Mouse (Mus musculus) heart, embryonic 13.5 days (tissue): ENCODE results near the gene Hist1h3f. TPM values are rescaled to one million over a fixed set of nuclear protein-coding genes. Genes with fewer than 3 reads are reported as not detected.
"Not testable (repeated sequence)": the region's sequence is repeated elsewhere in the genome, so short reads cannot be mapped to it uniquely, and the experiment has no call there.

ENCODE experiments used
- ATAC-seq: fragments of 200-750 bp; cut with Nextera tagmentation; 2 replicates; pipeline ENCODE4 v1.8.0; 2017; ENCODE audit warnings: moderate TSS enrichment; ENCODE audit not compliant: insufficient number of reproducible peaks, low FRiP score, low TSS enrichment; ENCODE audit errors: extremely low read depth
- H3K27ac ChIP-seq: fragments of 300-500 bp; sonication (generic); replicated peaks from 2 replicates; pipeline ENCODE4 v1.5.1; 2015; ENCODE audit warnings: moderate library complexity, mild to moderate bottlenecking, inconsistent platforms
- H3K27me3 ChIP-seq: fragments of 300-500 bp; sonication (generic); replicated peaks from 2 replicates; pipeline ENCODE4 v1.6.1; 2015; ENCODE audit warnings: mild to moderate bottlenecking, inconsistent platforms
- H3K36me3 ChIP-seq: fragments of 300-500 bp; sonication (generic); 2 replicates; pipeline ENCODE4 v1.6.1; 2015; ENCODE audit warnings: mild to moderate bottlenecking, inconsistent platforms
- H3K4me1 ChIP-seq: fragments of 300-500 bp; sonication (generic); 2 replicates; pipeline ENCODE4 v1.6.1; 2015; ENCODE audit warnings: inconsistent platforms
- H3K4me2 ChIP-seq: fragments of 300-500 bp; sonication (generic); 2 replicates; pipeline ENCODE4 v1.6.1; 2015; ENCODE audit warnings: inconsistent platforms, mild to moderate bottlenecking, moderate library complexity
- H3K4me3 ChIP-seq: fragments of 300-500 bp; sonication (generic); 2 replicates; pipeline ENCODE4 v1.5.1; 2015; ENCODE audit warnings: moderate library complexity, mild to moderate bottlenecking, inconsistent platforms
- H3K9ac ChIP-seq: fragments of 300-500 bp; sonication (generic); 2 replicates; pipeline ENCODE4 v1.6.1; 2015; ENCODE audit warnings: inconsistent platforms, mild to moderate bottlenecking, moderate library complexity
- H3K9me3 ChIP-seq: fragments of 300-500 bp; sonication (generic); 2 replicates; pipeline ENCODE4 v1.6.1; 2016; ENCODE audit warnings: inconsistent platforms
- WGBS: fragments of 180-500 bp; shearing (Covaris S2); methylation state at CpG from one replicate; pipeline ENCODE4 v1.1.7; 2015; ENCODE audit warnings: mixed read lengths; 5-methylcytosine and 5-hydroxymethylcytosine counted together
- polyA plus RNA-seq: library from polyadenylated mRNA; unstranded; fragments of >200 nt; fragmentation: Nextera tagmentation; extraction: Ambion mirVana; gene quantifications from 2 replicates; pipeline ENCODE4 v1.2.1, GENCODE M21; 2015

Gene Hist1h3f
- polyA plus RNA-seq, 1 experiment from 2014 or later = 0.48 TPM

- Histone ChIP-seq H3K36me3 (no peaks in the 10 kb centered on the region), H3K4me3 (peak overlapping the region; percentile 69), H3K9ac (peak overlapping the region; percentile 96), H3K27me3 (no peaks in the 10 kb centered on the region), H3K4me1 (peaks cover 26% of the 10 kb centered on the region), H3K9me3 (no peaks in the 10 kb centered on the region), H3K4me2 (peak overlapping the region; percentile 99), H3K27ac (peak overlapping the region; percentile 98)
- ATAC-seq = peak; percentile 66
- WGBS = under 1% methylated on average over 18 of the region's 18 CpGs
These were observed 12.1 kb downstream of the Hist1h3f start for GRCm38 (mm10) chr13:23555839-23556416.

GRCm38 (mm10) chr13:23556906-23557305 is 13.1 kb downstream of the Hist1h3f start:
- H3K36me3 ChIP-seq = no peaks in the 10 kb centered on the region
- peak overlapping the region; percentile 45; the same call in 1 of the 2 replicates for H3K9ac ChIP-seq
- H3K27me3 ChIP-seq = no peaks in the 10 kb centered on the region
- ATAC-seq = no peak
- peaks cover 24% of the 10 kb centered on the region for H3K4me1 ChIP-seq
- peak overlapping the region; percentile 59 for H3K27ac ChIP-seq
- H3K4me3 ChIP-seq = no peak overlapping the region
- H3K4me2 ChIP-seq = peak overlapping the region; percentile 99
- WGBS = 55% methylated on average over 3 of the region's 3 CpGs
- H3K9me3 ChIP-seq = no peaks in the 10 kb centered on the region

DNA sequence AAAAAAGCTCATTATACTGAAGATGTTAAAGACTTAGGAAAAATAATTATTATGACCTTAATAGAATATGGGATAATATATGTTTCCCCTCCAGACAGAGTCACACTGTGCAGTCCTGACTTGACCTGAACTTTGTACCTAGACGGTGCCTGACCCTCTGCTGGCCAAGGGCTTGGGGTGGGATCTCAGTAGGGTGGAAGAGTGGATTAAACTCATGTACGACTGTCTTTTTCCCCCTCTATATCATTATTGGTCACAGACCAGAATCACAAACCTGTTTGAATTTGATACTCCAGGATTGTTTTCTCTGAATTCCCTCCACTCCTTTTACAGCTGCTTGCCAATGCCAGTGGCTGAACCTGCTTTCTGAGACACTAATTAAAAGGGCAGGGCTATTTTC is 16.8 kb downstream of the Hist1h3f start:
- H3K9ac ChIP-seq, H3K4me3 ChIP-seq: not testable (repeated sequence)
- peak overlapping the region; percentile 42 for H3K4me2 ChIP-seq

DNA sequence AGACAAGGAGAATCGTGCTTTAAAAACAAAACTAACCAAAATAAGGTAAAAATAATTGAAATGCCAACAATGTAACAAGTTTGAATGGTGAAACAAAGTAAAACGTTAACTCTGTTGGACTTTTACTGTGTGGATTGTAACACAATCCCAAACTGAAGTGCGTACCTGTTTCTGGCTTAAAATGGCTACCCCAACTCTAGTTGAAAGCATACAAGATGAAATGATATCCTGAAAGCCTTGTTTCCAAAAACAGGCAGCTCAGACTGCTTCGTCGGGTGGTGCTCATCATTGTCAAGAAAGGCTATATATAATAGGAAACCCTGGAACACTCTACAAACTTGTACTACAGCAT is 17.7 kb downstream of the Hist1h3f start:
- WGBS = 0% methylated on average over 2 of the region's 5 CpGs
- H3K4me2 ChIP-seq = peak overlapping the region; percentile 78
- H3K9ac ChIP-seq = peak overlapping the region; percentile 80
- H3K36me3 ChIP-seq, H3K9me3 ChIP-seq, H3K4me1 ChIP-seq, H3K27me3 ChIP-seq, ATAC-seq: not testable (repeated sequence)
- peak overlapping the region; percentile 53 for H3K4me3 ChIP-seq
- H3K27ac ChIP-seq = peak overlapping the region; percentile 94

More for the DNA sequence above, 16.8 kb downstream of the Hist1h3f start:
- 26% methylated on average over 2 of the region's 2 CpGs for WGBS
- H3K27me3 ChIP-seq, H3K9me3 ChIP-seq, ATAC-seq, H3K36me3 ChIP-seq, H3K4me1 ChIP-seq: not testable (repeated sequence)
- H3K27ac ChIP-seq = peak overlapping the region; percentile 42; the same call in 1 of the 2 replicates

GRCm38 (mm10) chr13:23561883-23562659 is 18.2 kb downstream of the Hist1h3f start, which contains the start of gene Hist1h3e:
Gene Hist1h3e, minus strand, starts transcription at chr13:23562369.
- under 1% methylated on average over 55 of the region's 67 CpGs for WGBS
- ATAC-seq = peak; percentile 77; the same call in 1 of the 2 replicates
- not testable (repeated sequence) for H3K27me3 ChIP-seq, H3K36me3 ChIP-seq, H3K4me1 ChIP-seq, H3K9me3 ChIP-seq
- Histone ChIP-seq H3K4me3 (peak within 1 kb of the TSS; percentile 53), H3K4me2 (peak within 1 kb of the TSS; percentile 78), H3K9ac (peak within 1 kb of the TSS; percentile 80), H3K27ac (peak within 1 kb of the TSS; percentile 94)

DNA sequence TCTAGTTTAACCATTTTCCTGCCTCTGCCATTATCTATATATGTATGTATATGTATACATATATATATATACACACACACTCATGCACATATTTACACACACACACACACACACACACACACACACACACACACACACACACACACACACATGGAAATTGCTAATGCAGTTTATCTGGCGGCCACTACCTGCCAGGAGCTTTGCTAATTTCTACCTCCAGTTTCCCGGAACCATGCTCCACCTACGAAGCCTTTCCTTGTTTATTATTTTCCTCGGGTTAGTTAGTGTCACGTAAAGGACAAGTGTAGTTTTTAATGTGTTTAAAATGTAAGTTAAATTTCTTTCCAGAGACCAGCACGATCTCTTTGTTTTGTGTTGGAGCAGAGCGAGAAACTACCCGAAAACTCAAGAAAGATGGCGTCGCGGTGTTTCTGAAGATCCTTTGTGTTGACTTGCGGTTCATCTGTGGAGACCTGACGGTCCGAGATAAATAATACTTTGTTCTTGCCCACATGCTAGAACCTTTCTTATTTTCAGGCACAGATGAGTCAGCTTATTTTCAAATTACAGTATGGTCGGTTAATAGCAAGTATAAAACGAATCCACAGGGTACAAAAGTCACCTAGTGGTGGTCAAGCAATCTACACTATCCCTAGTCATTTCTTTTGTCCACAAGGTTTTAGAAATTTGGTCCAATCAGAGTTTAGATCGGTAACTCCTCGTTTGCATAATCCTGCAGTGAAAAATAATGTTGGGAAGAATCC is 19.0 kb downstream of the Hist1h3f start:
- Histone ChIP-seq H3K4me3 (peak overlapping the region; percentile 53), H3K4me1 (peaks cover 3% of the 10 kb centered on the region; the same call in 1 of the 2 replicates), H3K9me3 (no peaks in the 10 kb centered on the region), H3K9ac (peak overlapping the region; percentile 77), H3K4me2 (peak overlapping the region; percentile 78), H3K27me3 (no peaks in the 10 kb centered on the region), H3K36me3 (no peaks in the 10 kb centered on the region), H3K27ac (peak overlapping the region; percentile 94)
- 3% methylated on average over 18 of the region's 18 CpGs for WGBS
- ATAC-seq = no peak

GRCm38 (mm10) chr13:23564482-23564881 is 20.6 kb downstream of the Hist1h3f start:
- no peak overlapping the region for H3K27ac ChIP-seq
- WGBS = 82% methylated on average over 2 of the region's 2 CpGs
- H3K9me3 ChIP-seq = no peaks in the 10 kb centered on the region
- ATAC-seq = no peak
- H3K4me2 ChIP-seq = no peak overlapping the region
- H3K27me3 ChIP-seq = no peaks in the 10 kb centered on the region
- H3K9ac ChIP-seq = no peak overlapping the region
- peaks cover 4% of the 10 kb centered on the region; the same call in 1 of the 2 replicates for H3K4me1 ChIP-seq
- no peaks in the 10 kb centered on the region for H3K36me3 ChIP-seq
- no peak overlapping the region for H3K4me3 ChIP-seq

- Histone ChIP-seq H3K4me3 (peak overlapping the region; percentile 57), H3K4me1 (peaks cover 29% of the 10 kb centered on the region), H3K27ac (peak overlapping the region; percentile 96), H3K9ac (peak overlapping the region; percentile 80), H3K4me2 (peak overlapping the region; percentile 80)
- H3K27me3 ChIP-seq, H3K9me3 ChIP-seq, ATAC-seq, H3K36me3 ChIP-seq: not testable (repeated sequence)
- WGBS = 3% methylated on average over 25 of the region's 41 CpGs
These were observed 26.6 kb downstream of the Hist1h3f start for GRCm38 (mm10) chr13:23570261-23571021.

DNA sequence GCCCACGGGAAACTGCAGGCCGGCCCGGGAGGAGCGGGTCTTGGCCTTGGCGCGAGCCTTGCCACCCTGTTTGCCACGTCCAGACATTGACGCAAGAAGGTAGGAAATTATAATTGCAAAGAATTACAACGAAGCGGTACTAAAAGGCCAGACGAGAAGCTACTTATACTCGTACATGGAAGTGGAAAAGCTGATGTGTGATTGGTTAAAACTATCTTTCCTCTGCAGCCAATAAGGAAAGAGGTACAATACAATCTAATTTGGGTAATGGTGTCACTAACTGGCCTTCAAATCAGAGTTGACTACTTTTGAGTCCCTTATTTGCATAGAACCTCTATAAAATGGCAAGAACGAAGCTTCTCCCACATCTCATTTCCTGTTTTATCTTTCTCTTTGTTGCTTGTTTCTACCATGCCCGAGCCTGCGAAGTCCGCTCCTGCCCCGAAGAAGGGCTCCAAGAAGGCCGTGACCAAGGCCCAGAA is 27.2 kb downstream of the Hist1h3f start, which contains the start of the genes Hist1h2ae and Hist1h2bg:
Gene Hist1h2ae, minus strand, starts transcription at position 199 of the 482 bp plus-strand sequence.
Gene Hist1h2bg, plus strand, starts transcription at position 375 of the 482 bp plus-strand sequence.
- Histone ChIP-seq H3K27ac (peak within 1 kb of the TSS; percentile 96), H3K4me2 (peak within 1 kb of the TSS; percentile 80), H3K9ac (peak within 1 kb of the TSS; percentile 89), H3K9me3 (no peaks in the 10 kb centered on the region), H3K27me3 (no peaks in the 10 kb centered on the region), H3K36me3 (no peaks in the 10 kb centered on the region), H3K4me1 (peaks cover 31% of the 10 kb centered on the region), H3K4me3 (peak within 1 kb of the TSS; percentile 57)
- WGBS = under 1% methylated on average over 18 of the region's 18 CpGs
- ATAC-seq = peak; percentile 78

DNA sequence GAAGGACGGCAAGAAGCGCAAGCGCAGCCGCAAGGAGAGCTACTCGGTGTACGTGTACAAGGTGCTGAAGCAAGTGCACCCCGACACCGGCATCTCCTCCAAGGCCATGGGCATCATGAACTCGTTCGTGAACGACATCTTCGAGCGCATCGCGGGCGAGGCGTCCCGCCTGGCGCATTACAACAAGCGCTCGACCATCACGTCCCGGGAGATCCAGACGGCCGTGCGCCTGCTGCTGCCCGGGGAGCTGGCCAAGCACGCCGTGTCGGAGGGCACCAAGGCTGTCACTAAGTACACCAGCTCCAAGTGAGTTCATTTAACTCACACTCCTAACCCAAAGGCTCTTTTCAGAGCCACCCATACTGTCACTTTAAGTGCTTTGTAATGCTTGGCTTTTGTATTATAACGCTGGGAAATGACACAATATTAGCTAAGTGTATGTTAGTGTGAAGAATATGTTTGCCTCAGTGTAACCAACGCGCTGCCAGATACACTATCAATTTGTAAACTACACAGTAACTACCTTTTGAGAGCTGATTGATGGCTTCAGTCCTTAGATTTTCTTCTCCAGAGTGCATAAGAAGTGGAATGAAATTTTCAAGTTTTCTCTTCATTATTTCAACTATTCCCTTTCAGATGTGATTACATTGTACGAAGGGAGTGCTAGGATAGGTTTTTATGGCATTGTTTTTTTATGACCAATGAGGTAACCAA is 27.8 kb downstream of the Hist1h3f start:
- not testable (repeated sequence) for H3K36me3 ChIP-seq, ATAC-seq, H3K9me3 ChIP-seq, H3K27me3 ChIP-seq
- 1% methylated on average over 16 of the region's 34 CpGs for WGBS
- H3K4me1 ChIP-seq = peaks cover 37% of the 10 kb centered on the region
- peak overlapping the region; percentile 89 for H3K9ac ChIP-seq
- H3K4me3 ChIP-seq = peak overlapping the region; percentile 57
- H3K27ac ChIP-seq = peak overlapping the region; percentile 96
- H3K4me2 ChIP-seq = peak overlapping the region; percentile 80
